27 mouse cellular contexts compared by ENCODE assay signal in the genomic region with DNA sequence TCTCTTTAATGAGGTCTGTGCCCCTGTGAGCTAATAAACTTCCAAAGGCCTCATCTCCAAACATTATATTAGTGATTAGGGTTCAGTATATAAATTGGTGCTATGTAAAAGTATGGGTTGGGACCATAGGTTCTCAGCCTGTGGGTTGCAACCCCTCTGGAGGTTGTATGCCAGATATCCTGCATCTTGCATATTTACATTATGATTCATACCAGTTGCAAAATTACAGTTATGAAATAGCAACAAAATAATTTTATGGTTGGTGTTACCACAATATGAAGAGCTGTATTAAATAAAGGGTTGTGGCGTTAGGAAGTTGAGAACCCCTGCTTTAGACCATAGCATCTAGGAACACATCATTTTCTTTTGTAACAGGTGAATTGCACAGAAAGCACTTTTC. TPM values are rescaled to one million over a fixed set of nuclear protein-coding genes. Genes with fewer than 3 reads are reported as not detected.
DNase-seq lines count a peak whose midpoint lies in the region; ATAC-seq and TF ChIP-seq lines count a peak whose summit lies in the region.
"Had no signal": no experiment of that assay in that cellular context is flagged by ENCODE, and none has a peak within 500 bp of the region (broad histone marks: within the 10 kb centered on the region; RNA-seq: fewer than 3 reads in every experiment).

No protein-coding gene starts in this region.

- no peak for ATAC-seq in lung, postnatal 0 days
- ATAC-seq in megakaryocyte, adult 5-6 weeks (ENCODE audit: poor library complexity, severe bottlenecking), result peak; percentile 26; the same call in 1 of the 2 replicates
- no peak for ATAC-seq in midbrain, postnatal 0 days (ENCODE audit: low FRiP score)
- ATAC-seq: activated CD4-positive, CD25-positive, alpha-beta regulatory T cell, adult 4 months; CD4-positive, CD25-positive, alpha-beta regulatory T cell, adult 4 months; forebrain, embryonic 14.5 days; forebrain, postnatal 0 days; intestine, embryonic 15.5 days had no signal

- TF ChIP-seq POLR2A in lung, adult 2 months (IDR thresholded peaks at IDR 0.05; ENCODE audit: borderline replicate concordance, extremely low read depth, low read depth, low read length), result no peak

- no peak for TF ChIP-seq EP300 in lung, postnatal 0 days (IDR thresholded peaks at IDR 0.05)

- H3K4me1 ChIP-seq in lung, postnatal 0 days (ENCODE audit: insufficient read depth, low read depth, low read length), result peaks cover 13% of the 10 kb centered on the region; the same call in 1 of the 2 replicates
- peaks cover 15% of the 10 kb centered on the region for H3K4me1 ChIP-seq in lung, adult 2 months (ENCODE audit: control insufficient read depth, insufficient read depth, low read length)
- H3K4me1 ChIP-seq in midbrain, postnatal 0 days (ENCODE audit: insufficient read depth, low read length), result no peaks in the 10 kb centered on the region

- TF ChIP-seq CTCF in lung, postnatal 0 days (IDR thresholded peaks at IDR 0.05), result no peak
- TF ChIP-seq CTCF in lung, adult 2 months (IDR thresholded peaks at IDR 0.05; ENCODE audit: insufficient read depth, low read length), result no peak
- TF ChIP-seq CTCF in C2C12 (IDR thresholded peaks at IDR 0.05; ENCODE audit: control insufficient read depth, insufficient read depth, insufficient read length), result no peak
- TF ChIP-seq CTCF in midbrain, postnatal 0 days (IDR thresholded peaks at IDR 0.05), result no peak

- H3K9ac ChIP-seq in lung, postnatal 0 days (replicated peaks; ENCODE audit: low read depth), result no peak overlapping the region
- H3K9ac ChIP-seq in midbrain, postnatal 0 days (replicated peaks; ENCODE audit: low read length, poor library complexity, severe bottlenecking), result no peak overlapping the region
- H3K9ac ChIP-seq: embryonic facial prominence, embryonic 12.5 days; embryonic facial prominence, embryonic 15.5 days; forebrain, postnatal 0 days; hindbrain, embryonic 12.5 days; hindbrain, embryonic 15.5 days; intestine, embryonic 15.5 days had no signal

- peaks cover 97% of the 10 kb centered on the region for H3K79me3 ChIP-seq in C2C12 (ENCODE audit: low read depth)

- H3K9me3 ChIP-seq in lung, postnatal 0 days (ENCODE audit: low read length), result no peaks in the 10 kb centered on the region
- no peaks in the 10 kb centered on the region for H3K9me3 ChIP-seq in midbrain, postnatal 0 days (ENCODE audit: low read length)
- H3K9me3 ChIP-seq: embryonic facial prominence, embryonic 12.5 days; embryonic facial prominence, embryonic 15.5 days; hindbrain, embryonic 12.5 days; hindbrain, embryonic 15.5 days; intestine, embryonic 15.5 days had no signal

- H3K4me2 ChIP-seq in lung, postnatal 0 days (replicated peaks; ENCODE audit: low read depth, low read length), result no peak overlapping the region
- no peak overlapping the region for H3K4me2 ChIP-seq in midbrain, postnatal 0 days (ENCODE audit: low read depth, low read length, poor library complexity, severe bottlenecking)
- H3K4me2 ChIP-seq: embryonic facial prominence, embryonic 12.5 days; embryonic facial prominence, embryonic 15.5 days; heart, embryonic 11.5 days; hindbrain, embryonic 12.5 days; hindbrain, embryonic 15.5 days; intestine, embryonic 15.5 days had no signal

- H3K4me3 ChIP-seq in lung, postnatal 0 days (ENCODE audit: low read depth, low read length), result no peak overlapping the region
- no peak overlapping the region for H3K4me3 ChIP-seq in lung, adult 2 months (replicated peaks; ENCODE audit: extremely low read depth, low read depth, low read length)
- no peak overlapping the region for H3K4me3 ChIP-seq in C2C12 (ENCODE audit: insufficient read depth, poor library complexity, severe bottlenecking)
- no peak overlapping the region for H3K4me3 ChIP-seq in midbrain, postnatal 0 days (ENCODE audit: low read depth, low read length)
- H3K4me3 ChIP-seq: embryonic facial prominence, embryonic 12.5 days; embryonic facial prominence, embryonic 15.5 days; hindbrain, embryonic 12.5 days; hindbrain, embryonic 15.5 days; intestine, embryonic 15.5 days had no signal

- no peak overlapping the region for H3ac ChIP-seq in C2C12 (ENCODE audit: control insufficient read depth, insufficient read length, low read depth)

- WGBS in lung, postnatal 0 days, result 60% methylated on average over 1 of the region's 1 CpGs
- 63% methylated on average over 1 of the region's 1 CpGs for WGBS in lung, adult 2 months
- 91% methylated on average over 1 of the region's 1 CpGs for WGBS in midbrain, postnatal 0 days

- no peaks in the 10 kb centered on the region for H3K27me3 ChIP-seq in lung, postnatal 0 days (replicated peaks; ENCODE audit: insufficient read depth, low read length)
- H3K27me3 ChIP-seq in C2C12 (ENCODE audit: control insufficient read depth, insufficient read depth, insufficient read length), result no peaks in the 10 kb centered on the region
- H3K27me3 ChIP-seq in midbrain, postnatal 0 days (ENCODE audit: insufficient read depth, low read length), result no peaks in the 10 kb centered on the region
- H3K27me3 ChIP-seq: embryonic facial prominence, embryonic 12.5 days; embryonic facial prominence, embryonic 15.5 days; hindbrain, embryonic 12.5 days; hindbrain, embryonic 15.5 days; intestine, embryonic 15.5 days had no signal

- H3K79me2 ChIP-seq in C2C12 (ENCODE audit: control insufficient read depth, insufficient read depth), result peaks cover 100% of the 10 kb centered on the region

- no peak overlapping the region for H3K27ac ChIP-seq in lung, postnatal 0 days (ENCODE audit: low read length)
- H3K27ac ChIP-seq in midbrain, postnatal 0 days (ENCODE audit: low read depth, low read length), result no peak overlapping the region
- H3K27ac ChIP-seq: embryonic facial prominence, embryonic 12.5 days; embryonic facial prominence, embryonic 15.5 days; hindbrain, embryonic 12.5 days; hindbrain, embryonic 15.5 days; intestine, embryonic 15.5 days had no signal

- peak; percentile 20 for DNase-seq in lung, postnatal 0 days (ENCODE audit: low spot score)
- no peak for DNase-seq in lung, adult 2 months
- DNase-seq in midbrain, postnatal 0 days (ENCODE audit: low spot score), result no peak
- no peak for DNase-seq in right cerebral cortex, adult 18-20 months
- no peak for DNase-seq in liver
- DNase-seq: adrenal gland, postnatal 10 days; adrenal gland, postnatal 36 days; B cell, adult 2 months; cerebellum, adult 11 months; cerebellum, adult 2 months; cerebellum, adult 9-11 months; cerebellum, postnatal 25 days; forebrain, postnatal 0 days; gastrocnemius, postnatal 10 days; gastrocnemius, postnatal 36 days; heart, adult 11 months had no signal

- no peaks in the 10 kb centered on the region for H3K36me3 ChIP-seq in lung, postnatal 0 days (ENCODE audit: insufficient read depth, low read length)
- H3K36me3 ChIP-seq in C2C12 (ENCODE audit: control insufficient read depth, insufficient read depth), result peaks cover 8% of the 10 kb centered on the region
- H3K36me3 ChIP-seq in midbrain, postnatal 0 days (ENCODE audit: insufficient read depth, low read length), result no peaks in the 10 kb centered on the region
- H3K36me3 ChIP-seq: embryonic facial prominence, embryonic 12.5 days; embryonic facial prominence, embryonic 15.5 days; hindbrain, embryonic 12.5 days; hindbrain, embryonic 15.5 days; intestine, embryonic 15.5 days had no signal

TF ChIP-seq in C2C12, 6 proteins besides CTCF, POLR2A, EP300 and RAD21:
- TF ChIP-seq USF1 (IDR thresholded peaks at IDR 0.05; ENCODE audit: low read depth) (no peak), CEBPB (IDR thresholded peaks at IDR 0.05; ENCODE audit: low read depth) (peak; percentile 89)
TF ChIP-seq in C2C12: peak in this region for 1.

RNA-seq across cellular contexts. Expression of a gene that starts 7.3 kb away (rescaled TPM):
- polyA plus RNA-seq in lung, postnatal 0 days (2015; fragmentation: Nextera tagmentation; extraction: Ambion mirVana), result 33.1 and 36.4 TPM in 2 replicates
- 9.0 and 14.7 TPM in 2 replicates for polyA plus RNA-seq in lung, adult 2 months (2012; rRNA removed)
- 24.7 TPM for polyA plus RNA-seq in C2C12 (2012; fragmentation: generic; extraction: Trizol)
- total RNA-seq in megakaryocyte, adult 5-6 weeks (2015), result 46.7 and 50.4 TPM in 2 replicates
- total RNA-seq in megakaryocyte, adult 5-6 weeks (2017), result 106 and 112 TPM in 2 replicates
- total RNA-seq in midbrain, postnatal 0 days (2014; rRNA removed), result 79.0 and 96.9 TPM in 2 replicates
- polyA plus RNA-seq in midbrain, postnatal 0 days (2015; fragmentation: Nextera tagmentation; extraction: Ambion mirVana), result 49.2 and 52.2 TPM in 2 replicates
